Mouse (Mus musculus) ES-Bruce4 (cell line): ENCODE measurements around the gene Atg10.
A peak's percentile ranks its signal among the peaks of the same experiment; 100 is the strongest.

Source experiments
- CTCF ChIP-seq: IDR thresholded peaks from one replicate; pipeline ENCODE4 v1.8.1; 2011; ENCODE audit warnings: low read depth, low read length
- POLR2A ChIP-seq: IDR thresholded peaks from one replicate; pipeline ENCODE4 v1.8.1; 2011; ENCODE audit warnings: low read length; ENCODE audit not compliant: insufficient read depth

DNA sequence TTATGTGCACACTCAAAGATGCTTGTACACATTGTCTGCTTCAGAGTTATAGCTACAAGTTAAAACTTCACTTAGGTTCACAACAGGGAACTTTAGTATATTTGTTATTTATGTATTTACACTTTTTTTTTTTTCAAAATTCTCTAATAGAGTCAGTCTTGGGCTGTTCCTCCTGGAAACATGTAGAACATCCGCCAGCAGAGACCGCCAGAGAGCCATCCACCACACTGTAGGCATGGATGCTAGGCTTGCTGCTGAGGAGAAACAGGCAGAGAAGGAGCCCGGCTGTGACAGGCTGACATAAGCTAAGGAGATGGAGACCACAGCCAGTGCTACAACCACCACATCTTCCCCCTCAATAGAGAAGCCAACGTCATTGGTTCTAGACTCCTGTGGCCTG is 256.3 kb downstream of the Atg10 start:
- TF ChIP-seq CTCF (peak; percentile 73), POLR2A (no peak)
